Mouse (Mus musculus) heart, adult 18-20 months (tissue): ENCODE data around the gene Ambra1. TPM values are rescaled to one million over a fixed set of nuclear protein-coding genes. Genes with fewer than 3 reads are reported as not detected.
A peak's percentile ranks its signal among the peaks of the same experiment; 100 is the strongest.
"Not testable (repeated sequence)": the region's sequence is repeated elsewhere in the genome, so short reads cannot be mapped to it uniquely, and the experiment has no call there.

Source experiments
- DNase-seq, 2 experiments: peaks; one replicate each; pipeline ENCODE4 v3.0.0; 2021 to 2022; ENCODE audit warnings: mixed read lengths in 1 of 2
- long read RNA-seq, 2 experiments: library from polyadenylated mRNA; stranded (forward); transcript quantifications; one replicate each; pipeline ENCODE4 v2.0.0; 2021
- total RNA-seq, 2 experiments: library from RNA; stranded (reverse); gene quantifications; 2 replicates each; pipeline ENCODE4 v1.2.3; 2021

Ambra1 gene
- 10 to 100 TPM; 14.5 to 16.6 TPM for total RNA-seq
- long read RNA-seq, experiment 1, full-length matches to known transcripts = 2 of 4 reads
- long read RNA-seq, experiment 1, partial matches to known transcripts = 1 of 4 reads
- long read RNA-seq, experiment 1, other reads (novel, unspliced or antisense) = 1 of 4 reads
- long read RNA-seq, experiment 2, partial matches to known transcripts = 1 of 1 reads
- long read RNA-seq, experiment 2, other reads (novel, unspliced or antisense) = 0 of 1 reads

DNA sequence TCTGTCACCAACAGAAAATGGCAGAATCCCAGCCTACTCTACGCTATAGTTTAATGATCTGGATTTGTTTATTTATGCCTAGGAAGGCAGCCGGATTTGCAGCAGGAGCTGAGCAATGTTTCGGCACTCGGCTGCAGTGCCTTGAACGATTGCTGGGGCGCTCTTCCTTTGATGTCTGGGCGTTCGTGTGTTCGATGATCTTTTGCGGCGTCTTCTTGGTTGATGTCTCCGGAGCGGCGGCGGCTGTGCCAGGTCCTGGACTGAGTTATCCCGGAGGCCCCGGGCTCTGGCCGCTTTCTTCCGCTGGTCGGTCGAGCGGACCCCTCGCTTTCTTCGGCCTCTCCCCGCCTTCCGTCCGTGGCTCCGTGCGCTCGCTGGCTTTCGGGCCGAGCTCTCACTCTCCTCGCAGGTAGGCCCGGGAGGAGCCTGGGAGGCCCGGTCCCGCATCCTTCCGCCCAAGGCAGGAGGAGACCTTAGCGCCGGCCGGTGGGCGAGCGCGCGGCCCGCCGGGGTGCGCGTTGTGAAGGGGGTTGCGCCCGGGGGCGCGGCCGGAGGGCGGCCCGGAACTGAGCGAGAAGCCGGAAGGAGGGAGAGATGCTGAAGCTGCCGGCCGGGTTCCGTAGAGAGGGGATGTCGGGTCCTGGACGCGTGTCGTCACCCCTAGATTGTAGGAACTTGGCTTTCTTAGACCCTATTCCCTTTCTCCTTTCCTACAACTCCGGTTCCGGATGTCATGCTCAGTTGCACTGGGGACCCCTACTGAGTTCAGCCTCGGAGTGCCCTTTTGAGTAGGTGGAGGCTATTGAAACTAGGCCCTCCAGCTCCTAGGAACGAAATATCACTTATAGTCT is at the start of gene Ambra1:
Ambra1 (plus strand) TSS at position 164 of the 851 bp plus-strand sequence.
- DNase-seq = peak; percentile 89 to 94

GRCm38 (mm10) chr2:91682850-91683249 is 47.1 kb upstream of the Ambra1 start:
- peak; percentile 45 to 66 for DNase-seq

DNA sequence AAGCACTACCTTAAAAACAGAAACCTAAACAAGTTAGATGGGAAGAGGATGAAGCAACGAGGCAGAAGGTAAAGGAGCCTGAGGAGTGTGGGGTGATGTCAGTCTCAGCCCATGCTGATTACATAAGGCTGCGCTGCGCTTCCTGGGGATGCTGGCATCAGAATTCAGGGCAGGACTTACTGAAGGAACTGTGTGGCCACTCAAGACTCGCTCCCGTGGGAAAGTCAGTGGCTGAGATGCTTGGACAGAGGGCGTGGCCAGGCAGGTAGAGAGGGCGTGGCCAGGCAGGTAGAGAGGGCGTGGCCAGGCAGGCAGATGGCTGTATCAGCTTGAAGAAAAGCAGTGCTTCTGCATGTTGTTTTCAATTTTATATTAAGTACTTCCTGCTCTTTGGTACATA is 46.0 kb upstream of the Ambra1 start:
- no peak for DNase-seq

DNA sequence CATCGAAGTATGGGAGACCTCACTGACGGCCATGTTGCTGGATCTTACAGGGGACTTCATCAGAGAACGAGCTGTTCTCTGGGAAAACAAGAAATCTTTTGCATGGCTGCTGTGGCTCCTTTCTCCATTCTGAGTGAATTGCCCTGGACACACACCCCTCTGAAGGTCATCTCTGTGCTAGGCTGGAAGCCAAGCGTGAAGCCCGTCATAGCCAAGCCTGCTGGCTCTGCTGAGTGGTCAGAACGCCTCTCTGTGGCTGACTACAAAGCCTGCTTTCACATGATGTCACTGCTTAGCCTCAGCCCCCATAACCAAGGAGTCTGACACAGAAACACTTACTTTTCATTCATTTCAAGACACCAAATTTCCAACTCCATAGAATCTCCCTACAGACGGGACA is 40.5 kb upstream of the Ambra1 start:
- peak; percentile 78 to 83 for DNase-seq

GRCm38 (mm10) chr2:91695436-91696224 is 34.3 kb upstream of the Ambra1 start:
- peak; percentile 46 to 48 for DNase-seq

DNA sequence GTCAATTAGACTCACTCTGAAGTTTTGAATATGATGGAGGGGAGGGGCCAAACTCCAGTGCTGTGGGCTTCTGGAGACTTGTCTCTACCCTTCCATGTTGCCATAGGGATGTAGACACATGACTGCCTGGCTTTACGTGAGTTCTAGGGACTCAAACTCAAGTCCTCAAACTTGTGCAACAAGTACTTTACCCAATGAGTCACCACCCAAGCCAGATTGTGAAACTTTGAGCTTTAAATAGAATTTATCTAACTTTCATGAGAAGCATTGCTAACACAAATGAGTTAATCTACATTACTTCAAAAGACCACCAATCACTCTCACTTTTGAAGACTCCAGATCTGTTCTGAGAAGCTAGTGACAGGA is 33.7 kb upstream of the Ambra1 start:
- DNase-seq = peak; percentile 20 to 43

DNA sequence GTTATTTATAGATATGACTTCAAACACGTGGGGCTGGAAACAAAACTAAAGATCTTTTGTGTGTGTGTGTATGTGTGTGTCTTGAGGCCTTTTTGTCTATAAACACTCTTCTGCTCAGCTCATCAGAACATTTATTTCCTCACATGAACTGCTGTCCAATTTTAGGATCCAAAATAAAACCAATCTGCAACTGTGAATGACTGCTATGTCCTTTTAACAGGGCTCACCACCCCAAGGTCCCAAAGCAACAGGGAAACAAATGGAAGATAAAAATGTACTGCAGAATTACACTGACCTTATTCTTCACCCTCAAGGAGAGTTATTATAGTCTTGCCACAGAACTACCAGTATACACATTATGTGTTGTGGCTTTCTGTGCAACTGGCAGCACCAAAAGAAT is 30.7 kb upstream of the Ambra1 start:
- DNase-seq = peak; percentile 14 to 29

DNA sequence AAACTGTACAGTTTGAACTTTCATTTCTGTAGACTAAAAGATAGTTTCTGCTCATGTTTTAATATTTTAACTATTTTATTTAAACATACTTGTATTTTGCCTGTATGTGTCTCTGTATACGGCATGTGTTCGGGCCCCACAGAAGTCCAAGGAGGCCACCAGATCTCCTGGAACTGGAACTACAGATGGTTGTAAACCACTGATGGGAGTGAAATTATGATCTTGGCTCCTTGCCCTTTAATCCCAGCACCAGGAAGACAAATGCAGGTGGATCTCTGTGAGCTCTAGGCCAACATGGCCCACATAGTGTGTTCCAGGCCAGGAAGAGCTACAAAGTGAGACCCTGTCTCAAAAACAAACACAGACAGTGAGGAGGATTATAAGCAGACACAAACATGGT is 28.6 kb upstream of the Ambra1 start:
- DNase-seq = no peak

DNA sequence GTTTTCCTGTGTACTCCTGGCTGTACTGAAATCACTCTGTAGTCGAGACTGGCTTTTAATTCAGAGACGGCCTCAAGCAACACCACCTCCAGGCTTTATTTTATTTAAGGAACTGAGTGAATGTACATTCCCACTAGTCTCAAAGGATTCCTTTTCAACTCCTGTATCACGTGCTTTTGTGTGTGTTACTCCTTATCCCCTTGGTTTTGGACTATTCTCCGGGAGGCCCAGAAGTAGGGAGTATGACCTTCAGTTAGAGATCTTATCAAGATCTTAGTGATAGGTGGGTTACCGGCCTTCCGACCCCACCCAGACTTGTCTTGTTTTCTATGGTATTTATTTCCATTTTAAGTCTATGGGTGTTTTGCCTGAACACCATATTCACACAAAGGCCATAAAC is 24.2 kb upstream of the Ambra1 start:
- no peak for DNase-seq

DNA sequence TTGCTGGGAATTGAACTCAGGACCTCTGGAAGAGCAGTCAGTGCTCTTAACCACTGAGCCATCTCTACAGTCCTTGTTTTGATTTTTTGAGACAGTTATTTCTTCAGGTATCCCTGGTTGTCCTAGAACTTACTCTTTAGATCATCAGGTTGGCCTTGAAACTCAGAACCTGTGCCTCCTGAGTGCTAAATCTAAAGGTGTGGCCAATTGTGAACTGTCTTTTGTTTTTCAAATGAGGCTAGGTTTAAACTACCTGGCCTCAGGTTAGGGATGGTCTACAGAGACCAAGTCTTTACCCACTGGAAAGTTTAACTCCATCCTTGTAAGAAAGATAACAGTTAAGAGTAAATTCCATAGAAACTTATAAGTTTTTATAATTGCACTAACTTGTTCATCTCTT is 23.5 kb upstream of the Ambra1 start:
- no peak for DNase-seq

- DNase-seq = no peak
Measured at GRCm38 (mm10) chr2:91708361-91708760, 21.6 kb upstream of the Ambra1 start.

GRCm38 (mm10) chr2:91710272-91711234 is 19.4 kb upstream of the Ambra1 start, which contains the start of the genes Atg13 and Harbi1:
Atg13 (minus strand) TSS chr2:91710576.
Harbi1 (plus strand) TSS chr2:91710852.
- DNase-seq = peak; percentile 94 to 95

- DNase-seq = no peak
Measured at GRCm38 (mm10) chr2:91711256-91711925, 18.5 kb upstream of the Ambra1 start.

- DNase-seq = no peak
Measured at GRCm38 (mm10) chr2:91714921-91715320, 15.0 kb upstream of the Ambra1 start.

- DNase-seq = no peak
Measured at GRCm38 (mm10) chr2:91718276-91718675, 11.7 kb upstream of the Ambra1 start.

DNA sequence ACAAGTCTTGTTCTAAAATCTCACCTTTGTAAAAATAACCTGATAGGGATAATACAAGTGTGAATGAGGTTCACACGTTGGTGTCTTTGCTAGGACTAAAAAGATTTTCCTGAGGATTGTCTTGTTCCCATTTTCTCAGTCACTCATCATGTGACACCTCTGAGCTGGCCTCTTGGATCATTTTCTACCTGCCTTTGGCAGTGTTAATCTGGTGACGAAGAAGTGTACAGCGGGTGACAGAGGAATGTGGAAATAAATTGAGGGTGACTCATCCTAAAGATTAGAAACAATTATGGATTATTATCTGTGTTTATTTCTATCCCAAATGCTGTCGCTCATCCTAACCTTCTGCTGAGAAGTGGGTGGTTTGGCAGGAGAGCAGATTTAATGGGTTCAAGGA is 6.6 kb upstream of the Ambra1 start:
- DNase-seq = no peak

DNA sequence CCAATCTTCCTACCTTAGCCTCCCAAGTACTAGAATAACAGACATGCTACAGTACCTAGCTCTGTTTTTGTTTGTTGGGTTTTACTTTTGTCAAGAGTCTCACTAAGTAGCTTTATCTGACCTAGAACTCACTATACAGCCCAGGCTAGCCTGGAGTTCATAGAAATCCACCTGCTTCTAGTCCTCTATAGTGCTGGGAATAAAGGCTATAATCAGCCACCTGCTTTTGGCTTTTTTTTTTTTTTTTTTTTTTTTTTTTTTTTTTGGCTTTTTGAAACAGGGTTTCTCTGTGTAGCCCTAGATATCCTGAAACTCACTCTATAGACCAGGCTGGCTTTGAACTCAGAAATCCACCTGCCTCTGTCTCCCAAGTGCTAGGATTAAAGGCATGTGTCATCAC is 6.0 kb upstream of the Ambra1 start:
- DNase-seq = no peak

DNA sequence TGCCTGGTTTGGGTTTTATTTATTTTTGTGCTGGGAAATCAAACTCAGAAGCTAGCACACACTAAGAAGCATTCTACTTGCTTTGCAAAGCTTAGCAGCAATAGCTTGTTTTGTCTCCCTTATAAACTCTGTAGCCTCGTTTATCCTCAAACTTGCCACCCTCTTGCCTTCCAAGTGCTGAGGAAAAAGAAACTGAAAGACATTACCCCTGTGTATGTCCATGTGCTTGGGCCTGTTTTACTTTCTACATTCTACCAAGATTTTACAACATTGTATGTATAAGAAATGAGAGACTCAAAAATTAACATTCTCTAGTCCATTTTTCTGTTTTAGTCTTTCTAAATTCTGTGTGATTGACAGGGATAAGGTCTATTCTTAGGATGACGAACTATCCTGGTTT is 5.2 kb upstream of the Ambra1 start:
- DNase-seq = no peak

GRCm38 (mm10) chr2:91725476-91725875 is 4.5 kb upstream of the Ambra1 start:
- not testable (repeated sequence) for DNase-seq

GRCm38 (mm10) chr2:91727011-91727410 is 2.9 kb upstream of the Ambra1 start:
- DNase-seq = no peak

GRCm38 (mm10) chr2:91729571-91729970 is 363 bp upstream of the Ambra1 start:
- DNase-seq = no peak
